Mouse (Mus musculus): ENCODE measurements around the gene Tnfrsf1b.

Tnfrsf1b gene

DNA sequence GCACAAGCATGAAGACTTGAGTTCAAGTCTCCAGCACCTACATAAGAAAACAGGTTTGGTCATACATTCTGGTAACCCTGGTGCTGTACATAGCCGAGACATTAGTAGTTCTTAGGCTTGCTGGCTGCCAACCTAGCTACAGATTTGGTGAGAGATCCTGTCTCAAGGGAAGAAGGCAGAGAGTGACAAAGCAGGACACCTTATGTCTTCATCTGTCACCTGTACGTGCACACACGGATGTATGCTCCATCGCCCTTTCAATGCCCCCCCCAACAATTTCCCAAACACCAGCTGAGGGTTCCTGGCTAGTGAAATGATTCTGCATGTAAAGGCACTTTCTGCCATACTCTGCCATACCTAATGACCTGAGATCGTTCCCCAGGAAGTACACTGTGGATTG is 9.5 kb upstream of the Tnfrsf1b start:
- DNase-seq (ENCODE audit: low read depth) = no peak

DNA sequence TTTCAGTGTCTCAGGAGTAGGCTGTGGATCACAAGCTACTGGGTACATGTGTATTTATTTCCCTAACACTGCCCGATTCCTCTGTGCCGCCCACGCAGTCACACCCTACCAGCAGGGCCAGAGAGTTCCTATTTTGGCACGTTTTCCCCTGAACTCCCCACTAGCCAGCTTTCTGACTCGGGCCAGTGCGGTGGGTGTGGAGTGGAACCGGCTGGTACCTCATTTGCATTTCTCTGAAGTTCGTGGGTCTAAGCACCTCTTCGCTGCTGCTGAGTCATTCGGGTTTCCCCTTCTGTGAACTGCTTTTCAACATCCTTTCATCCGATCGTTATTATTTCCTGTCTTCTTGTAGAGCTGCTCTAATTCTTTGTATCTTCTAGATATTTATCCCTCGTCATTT is 7.7 kb upstream of the Tnfrsf1b start:
- DNase-seq (ENCODE audit: low read depth) = no peak

DNA sequence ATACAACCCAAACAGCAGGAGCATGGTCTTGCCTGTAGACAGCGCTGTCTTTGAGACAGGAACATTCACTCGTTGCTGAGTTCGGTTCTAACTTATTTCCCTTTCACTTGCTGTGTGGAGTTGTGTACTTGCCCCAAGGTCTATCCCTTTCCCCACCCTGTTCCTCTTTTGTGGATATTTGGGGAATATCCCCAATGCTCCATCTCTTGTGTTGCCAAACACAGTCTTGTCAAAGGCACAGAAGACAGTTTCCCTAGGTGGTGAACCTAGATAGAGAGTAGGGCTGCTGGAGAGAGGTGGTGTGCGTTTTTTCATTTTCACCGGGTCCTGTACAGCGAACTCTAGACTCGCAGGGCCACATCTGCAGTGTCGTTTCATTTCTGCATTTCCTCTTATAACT is 5.9 kb upstream of the Tnfrsf1b start:
- no peak for DNase-seq (ENCODE audit: low read depth)

DNA sequence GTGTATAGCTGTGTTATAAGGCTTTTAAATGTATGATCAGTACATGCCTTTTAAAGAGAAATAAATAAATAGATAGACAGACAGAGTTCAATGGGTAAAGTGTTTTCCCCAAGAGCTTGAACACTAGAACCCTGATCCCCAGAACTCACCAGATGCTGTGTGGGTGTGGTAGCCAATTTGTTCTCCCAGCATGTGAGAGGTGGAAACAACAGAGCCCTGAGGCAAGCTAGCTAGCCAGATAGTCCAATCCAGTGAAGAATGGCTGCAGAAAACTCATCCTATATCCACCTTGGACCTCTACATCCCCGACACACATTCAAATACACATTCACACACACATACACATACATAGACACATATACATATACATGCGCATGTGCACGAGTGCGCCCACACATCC is 4.9 kb upstream of the Tnfrsf1b start:
- DNase-seq (ENCODE audit: low read depth) = no peak

DNA sequence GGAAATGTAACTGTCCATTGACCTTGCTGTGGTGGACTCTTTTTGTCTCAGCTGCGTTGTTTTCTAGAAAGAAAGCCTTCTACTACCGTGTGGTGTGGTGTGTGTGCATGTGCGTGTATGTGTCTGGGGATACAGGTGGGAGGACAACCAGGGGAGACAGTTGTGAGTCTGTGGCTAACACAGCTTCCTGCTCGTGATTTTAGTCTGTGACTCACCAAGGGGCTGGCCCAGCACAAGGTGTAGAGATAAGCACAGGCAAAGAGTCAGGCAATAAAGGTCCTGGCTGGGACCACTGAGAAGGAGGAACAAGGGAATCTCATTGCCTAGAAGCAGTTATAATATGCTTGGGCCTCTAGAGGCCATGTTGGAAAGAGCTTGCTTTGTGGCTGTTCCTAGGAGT is 3.3 kb upstream of the Tnfrsf1b start:
- no peak for DNase-seq (ENCODE audit: low read depth)

GRCm38 (mm10) chr4:145247556-145247955 is 886 bp upstream of the Tnfrsf1b start:
- no peak for DNase-seq (ENCODE audit: low read depth)

DNA sequence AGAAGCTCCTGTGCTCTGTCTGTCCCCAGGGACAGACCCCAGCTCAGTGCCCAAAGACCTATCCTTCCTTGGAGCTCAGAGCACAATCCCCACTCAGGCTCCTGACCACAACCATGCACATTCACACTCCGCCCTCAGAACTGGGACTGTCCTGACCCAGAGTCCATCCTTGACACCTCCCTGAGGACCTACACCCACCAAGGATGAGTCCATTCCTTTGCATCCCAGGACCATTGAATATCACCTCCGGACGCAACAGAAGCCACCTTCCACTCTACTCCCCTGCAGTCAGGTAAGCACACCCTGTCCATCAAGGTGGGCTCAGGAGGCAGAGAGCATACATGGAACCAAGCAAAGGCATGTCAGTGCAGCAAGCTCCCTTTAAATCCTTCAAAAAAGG is 1.1 kb downstream of the Tnfrsf1b start:
- no peak for DNase-seq (ENCODE audit: low read depth)

GRCm38 (mm10) chr4:145244676-145245075 is 2.0 kb downstream of the Tnfrsf1b start:
- no peak for DNase-seq (ENCODE audit: low read depth)

DNA sequence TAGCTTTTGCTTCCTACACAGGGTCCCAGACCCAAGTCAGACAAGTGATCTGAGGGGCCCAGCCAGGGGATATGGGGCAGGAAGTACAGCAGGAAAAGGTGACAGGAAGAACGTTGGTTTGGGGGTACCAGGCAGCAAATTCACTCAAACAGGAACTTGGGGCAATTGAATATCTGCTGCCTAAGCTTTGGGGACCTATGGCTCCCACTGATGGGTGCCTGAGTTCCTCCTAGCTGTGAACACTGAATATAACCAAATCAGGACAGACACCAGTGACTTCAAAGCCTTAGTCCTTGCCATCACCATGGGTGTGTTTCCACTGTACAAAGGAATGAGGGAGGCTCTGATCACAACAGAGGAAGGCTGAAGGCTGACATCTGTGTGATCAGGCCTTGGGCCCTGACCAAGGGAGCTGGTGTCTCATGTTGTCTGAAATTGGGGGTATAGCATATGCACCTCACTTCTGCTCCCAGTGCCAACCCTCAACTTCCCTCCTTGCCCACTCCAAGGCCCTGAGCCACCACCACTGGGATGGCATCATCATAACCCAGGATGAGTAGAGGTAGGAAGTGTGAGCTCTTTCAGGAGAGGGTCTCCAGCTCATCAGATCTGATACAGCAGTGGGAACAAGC is 3.8 kb downstream of the Tnfrsf1b start:
- no peak for DNase-seq (ENCODE audit: low read depth)

GRCm38 (mm10) chr4:145240723-145241231 is 5.9 kb downstream of the Tnfrsf1b start:
- DNase-seq (ENCODE audit: low read depth) = no peak

DNA sequence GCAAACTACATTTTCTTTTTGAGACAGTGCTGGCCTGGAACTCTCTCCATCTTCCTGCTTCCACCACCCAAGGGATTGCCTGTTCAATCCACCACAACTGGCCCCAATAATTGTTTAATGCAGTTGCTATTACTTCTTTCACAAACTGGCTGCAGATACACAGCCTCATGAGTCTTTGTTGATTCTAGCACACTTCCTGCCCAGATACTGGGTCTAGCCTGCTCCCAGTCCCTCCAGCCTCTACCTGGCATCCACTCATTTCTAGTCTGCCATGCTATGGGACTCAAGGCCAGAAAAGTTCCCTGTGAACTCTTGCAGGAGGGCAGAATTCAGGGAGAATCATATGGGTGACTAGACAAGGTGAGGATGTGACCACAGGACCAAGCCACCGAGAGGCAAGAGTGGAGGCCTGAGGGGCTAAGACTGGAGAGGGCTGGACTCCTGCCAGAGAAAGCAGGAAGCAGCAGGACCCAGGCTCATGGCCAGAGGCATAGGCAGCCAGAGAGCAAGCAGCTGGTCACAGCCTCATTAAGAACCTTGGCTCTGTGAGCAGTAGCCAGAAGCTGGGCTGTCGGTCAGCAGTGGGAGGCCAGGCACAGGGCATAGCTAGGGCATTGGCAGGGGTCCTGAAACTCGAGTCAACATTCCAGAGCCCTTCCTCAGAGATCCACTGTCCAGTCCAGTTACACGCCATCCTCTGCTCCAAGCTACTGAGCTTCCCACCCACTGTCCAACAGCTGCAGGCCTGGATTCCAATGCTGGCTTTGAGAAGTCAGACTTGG is 7.4 kb downstream of the Tnfrsf1b start:
- DNase-seq (ENCODE audit: low read depth) = peak; percentile 96

DNA sequence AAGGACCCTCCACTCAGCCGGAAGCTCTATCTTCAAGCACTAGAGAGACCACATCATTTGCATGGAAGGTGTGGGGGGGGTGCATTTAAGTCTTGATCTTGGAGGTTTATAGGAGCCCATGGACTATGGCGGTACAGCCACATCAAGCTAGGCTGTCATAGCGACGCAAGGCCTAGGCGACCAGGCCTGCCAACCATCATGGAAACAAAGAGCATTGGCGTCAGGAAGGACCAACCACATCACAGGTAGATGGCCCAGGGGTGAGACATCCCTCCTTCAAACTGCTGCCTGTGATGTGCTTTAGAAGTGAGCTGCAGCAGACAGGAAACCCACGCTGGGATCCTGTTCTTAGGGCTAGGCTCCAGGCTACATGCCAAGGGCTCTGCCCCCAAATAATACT is 10.6 kb downstream of the Tnfrsf1b start:
- no peak for DNase-seq (ENCODE audit: low read depth)

DNA sequence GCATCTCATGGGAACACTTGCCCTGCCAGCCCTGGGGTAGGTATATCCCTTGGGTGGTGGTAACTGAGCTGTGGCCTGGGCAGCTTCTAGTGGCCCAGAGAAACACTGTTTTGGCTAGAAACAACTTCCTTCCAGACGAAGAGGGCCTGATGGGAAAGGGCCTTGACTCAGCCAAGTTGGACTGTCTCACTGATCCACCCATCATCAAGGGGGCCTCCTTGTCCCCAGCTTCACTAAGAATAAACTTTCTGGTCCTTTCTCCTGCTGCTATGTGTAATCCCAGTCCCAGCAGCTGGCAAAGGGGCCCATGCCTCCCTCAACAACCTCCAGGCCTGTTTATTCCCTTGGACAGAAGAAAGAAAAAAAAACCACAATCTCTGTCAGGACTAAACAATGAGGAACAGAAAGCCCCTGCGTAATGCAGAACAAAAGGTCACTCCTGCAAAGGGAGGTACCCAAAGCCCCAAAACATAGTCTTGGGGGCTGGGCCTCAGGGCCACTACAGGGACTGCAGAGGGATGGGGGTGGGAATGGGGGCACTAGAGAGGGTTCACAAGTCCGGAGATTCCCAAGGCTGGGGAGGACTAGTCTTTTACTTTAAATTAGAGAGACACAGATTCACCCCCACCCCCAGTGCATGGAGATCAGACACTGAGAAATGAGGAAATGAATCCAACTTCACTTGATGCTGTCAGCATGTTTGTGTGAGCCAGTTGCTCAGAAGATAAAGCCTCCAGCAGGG is 13.0 kb downstream of the Tnfrsf1b start:
- DNase-seq (ENCODE audit: low read depth) = no peak

DNA sequence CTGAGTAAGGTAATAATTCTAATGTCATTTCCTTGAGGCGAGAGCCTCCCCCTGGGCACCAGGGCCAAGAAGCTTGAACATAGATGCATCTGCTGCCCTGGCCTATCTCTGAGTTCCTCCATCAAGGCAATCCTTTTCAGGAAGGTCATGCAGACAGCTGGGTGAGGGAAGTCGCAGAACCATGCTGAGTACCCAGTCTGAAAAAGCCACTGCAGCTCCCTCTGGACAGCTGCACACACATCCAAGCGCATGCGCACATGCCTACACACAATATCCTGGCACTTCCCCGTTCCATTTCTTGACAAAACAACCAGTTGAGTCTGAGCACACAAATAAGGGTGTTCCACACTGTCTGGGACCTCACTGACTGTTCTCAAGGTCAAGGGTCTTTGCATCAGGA is 14.9 kb downstream of the Tnfrsf1b start:
- no peak for DNase-seq (ENCODE audit: low read depth)

GRCm38 (mm10) chr4:145230647-145231046 is 16.0 kb downstream of the Tnfrsf1b start:
- DNase-seq (ENCODE audit: low read depth) = no peak

- peak; percentile 89 for DNase-seq (ENCODE audit: low read depth)
Observed at GRCm38 (mm10) chr4:145229524-145230163, 17.0 kb downstream of the Tnfrsf1b start.

DNA sequence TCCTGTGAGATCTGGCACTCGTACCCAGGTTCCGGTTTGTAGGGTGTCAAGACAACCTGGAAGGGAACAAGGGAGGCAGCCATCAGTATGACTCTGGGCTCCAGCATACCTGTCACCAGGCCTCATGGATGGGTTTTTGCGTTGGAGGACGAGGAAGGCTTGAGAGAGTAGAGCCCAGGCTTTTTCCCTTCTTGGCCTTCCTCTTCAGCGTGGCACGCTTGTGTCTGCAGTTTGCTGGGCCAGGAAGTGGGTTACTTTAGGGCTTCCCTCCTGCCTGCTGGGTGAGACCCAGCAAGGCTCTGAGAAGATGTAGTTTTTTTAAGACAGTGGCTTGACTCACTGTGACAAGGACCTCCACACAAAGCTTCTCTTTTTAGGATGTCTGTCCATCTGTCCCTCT is 17.6 kb downstream of the Tnfrsf1b start:
- no peak for DNase-seq (ENCODE audit: low read depth)

- no peak for DNase-seq (ENCODE audit: low read depth)
Observed at GRCm38 (mm10) chr4:145224613-145225012, 22.1 kb downstream of the Tnfrsf1b start.

DNA sequence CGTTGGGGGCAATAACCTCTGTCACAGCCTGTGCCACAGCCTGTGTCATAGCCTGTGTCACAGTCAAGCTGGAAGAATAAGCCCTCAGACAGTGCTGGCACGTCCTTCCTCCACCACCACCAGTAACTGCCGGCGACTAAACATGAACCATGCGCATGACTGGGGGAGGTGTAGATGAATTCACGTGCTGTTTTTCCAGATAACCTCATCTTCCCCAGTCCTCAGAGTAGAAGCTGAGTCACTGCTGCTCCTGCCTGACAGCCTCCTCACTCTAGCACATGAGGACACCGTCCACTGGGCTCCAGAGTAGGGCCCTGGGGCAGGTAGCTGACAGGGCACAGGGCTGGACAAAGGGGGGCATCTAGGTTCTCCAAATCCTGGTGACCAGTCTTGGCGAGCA is 24.6 kb downstream of the Tnfrsf1b start:
- no peak for DNase-seq (ENCODE audit: low read depth)

- DNase-seq (ENCODE audit: low read depth) = no peak
Observed at GRCm38 (mm10) chr4:145221379-145221778, 25.3 kb downstream of the Tnfrsf1b start.

DNA sequence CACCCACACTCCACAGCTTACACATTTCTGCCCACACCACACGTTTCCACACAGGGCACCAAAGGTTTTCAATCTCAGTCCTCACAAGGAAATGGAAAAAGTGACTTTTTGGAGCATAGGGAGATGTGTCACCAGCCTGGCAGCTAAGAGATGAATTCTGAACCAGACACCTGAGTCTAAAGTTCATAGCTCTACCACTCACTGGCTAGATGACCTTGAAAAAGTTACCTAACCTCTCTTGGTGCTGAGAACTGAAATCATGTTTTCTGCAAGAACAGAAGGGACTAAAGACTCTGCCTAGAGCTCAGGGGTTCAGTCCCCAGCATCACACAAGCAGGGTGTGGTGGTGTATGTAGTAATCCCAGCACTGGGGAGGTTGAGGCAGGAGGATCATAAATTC is 26.7 kb downstream of the Tnfrsf1b start:
- DNase-seq (ENCODE audit: low read depth) = no peak

DNA sequence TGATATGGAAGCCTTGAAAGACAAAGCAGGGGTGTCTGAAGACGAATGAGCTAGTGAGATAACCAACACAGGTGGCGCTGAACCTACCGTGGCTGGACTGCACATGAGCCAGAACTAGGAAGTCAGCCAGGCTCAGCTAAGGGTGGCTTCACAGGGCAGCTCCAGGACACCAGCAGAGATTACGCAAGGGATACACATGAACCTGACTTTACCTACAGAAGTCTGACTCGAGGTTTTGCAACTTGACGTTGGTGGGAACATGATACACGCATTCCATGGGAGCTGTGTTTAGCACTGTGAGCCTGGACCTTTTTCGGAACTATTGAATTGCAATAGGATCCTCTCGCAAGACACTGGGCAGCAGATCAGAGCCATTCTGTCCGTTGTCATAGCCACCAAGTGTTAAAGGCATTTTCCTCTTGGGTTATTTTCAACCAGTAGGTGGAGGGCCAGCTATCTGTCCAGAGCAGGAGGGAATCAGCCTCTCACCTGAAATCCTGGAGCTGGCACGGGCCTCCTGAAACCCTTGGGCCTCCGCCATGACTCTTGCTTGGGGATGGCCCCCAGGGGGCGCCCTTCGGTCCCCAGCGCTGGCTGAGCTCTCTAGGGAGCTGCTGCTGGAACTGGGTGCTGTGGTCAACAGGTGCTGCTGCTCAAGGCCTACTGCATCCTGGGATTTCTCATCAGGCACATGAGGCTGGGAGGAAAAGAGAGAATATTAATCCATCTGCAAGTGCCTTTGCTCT is 27.3 kb downstream of the Tnfrsf1b start:
- DNase-seq (ENCODE audit: low read depth) = no peak

Data from fibroblast of lung, adult 2 months (primary cell).